Mouse (Mus musculus) hindbrain, embryonic 14.5 days (tissue): ENCODE results near the gene Ercc6. TPM values are rescaled to one million over a fixed set of nuclear protein-coding genes. Genes with fewer than 3 reads are reported as not detected.

Experiments used
- ATAC-seq: fragments of 200-750 bp; cut with Nextera tagmentation; 2 replicates; pipeline ENCODE4 v1.8.0; 2017; ENCODE audit warnings: moderate number of reproducible peaks, mild to moderate bottlenecking, moderate TSS enrichment, moderate library complexity; ENCODE audit not compliant: low FRiP score
- DNase-seq: peaks from one replicate; pipeline ENCODE4 v3.0.0-alpha.2; 2015; ENCODE audit warnings: low spot score
- H3K27ac ChIP-seq: fragments of 300-500 bp; sonication (generic); 2 replicates; pipeline ENCODE4 v1.5.1; 2014; ENCODE audit warnings: mild to moderate bottlenecking, moderate library complexity
- H3K27me3 ChIP-seq: fragments of 300-500 bp; sonication (generic); 2 replicates; pipeline ENCODE4 v1.6.1; 2014; ENCODE audit warnings: mild to moderate bottlenecking, low read length, mixed read lengths; ENCODE audit not compliant: control insufficient read depth, insufficient read depth
- H3K36me3 ChIP-seq: fragments of 300-500 bp; sonication (generic); replicated peaks from 2 replicates; pipeline ENCODE4 v1.6.1; 2014; ENCODE audit not compliant: control insufficient read depth, insufficient read depth
- H3K4me1 ChIP-seq: fragments of 300-500 bp; sonication (generic); replicated peaks from 2 replicates; pipeline ENCODE4 v1.6.1; 2014; ENCODE audit warnings: antibody characterized with exemption, low read length, mixed read lengths; ENCODE audit not compliant: control insufficient read depth, insufficient read depth
- H3K4me2 ChIP-seq: fragments of 300-500 bp; sonication (generic); replicated peaks from 2 replicates; pipeline ENCODE4 v1.6.1; 2014; ENCODE audit warnings: mild to moderate bottlenecking, moderate library complexity
- H3K4me3 ChIP-seq: fragments of 300-500 bp; sonication (generic); replicated peaks from 2 replicates; pipeline ENCODE4 v1.5.1; 2014; ENCODE audit warnings: mild to moderate bottlenecking, low read length
- H3K9ac ChIP-seq: fragments of 300-500 bp; sonication (generic); 2 replicates; pipeline ENCODE4 v1.6.1; 2014
- H3K9me3 ChIP-seq: fragments of 300-500 bp; sonication (generic); 2 replicates; pipeline ENCODE4 v1.6.1; 2016; ENCODE audit warnings: low read length; ENCODE audit not compliant: control insufficient read depth
- WGBS: fragments of 180-500 bp; shearing (Covaris S2); extraction: QIAGEN DNeasy Blood & Tissue Kit; methylation state at CpG from one replicate; pipeline ENCODE4 v1.1.7; 2014; 5-methylcytosine and 5-hydroxymethylcytosine counted together
- polyA plus RNA-seq: library from polyadenylated mRNA; unstranded; fragments of >200 nt; fragmentation: Nextera tagmentation; extraction: Ambion mirVana; gene quantifications from 2 replicates; pipeline ENCODE4 v1.2.1, GENCODE M21; 2014

The Ercc6 gene
- polyA plus RNA-seq, 1 experiment from 2014 or later = 22.1 TPM

DNA sequence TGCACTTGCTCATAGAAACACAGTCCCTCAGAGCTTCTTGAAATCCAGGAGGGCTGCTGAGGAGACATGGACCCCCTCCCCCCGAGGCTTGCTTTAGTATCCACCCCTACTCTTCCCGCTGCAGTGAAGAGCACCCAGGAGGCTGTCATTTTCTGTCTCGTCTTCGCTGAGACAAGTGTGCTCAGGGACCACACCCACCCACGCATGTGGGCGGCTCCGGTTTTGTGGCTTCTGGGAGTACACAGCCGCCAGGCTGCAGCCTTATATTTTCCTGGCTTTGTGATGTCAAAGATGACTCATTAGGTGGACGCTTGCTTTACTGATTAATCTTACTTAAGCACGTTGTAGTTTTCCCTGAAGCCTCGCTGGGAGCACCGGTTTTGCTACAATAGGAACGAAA, 20.8 kb upstream of the Ercc6 start:
- peak overlapping the region; percentile 47 for H3K9ac ChIP-seq
- no peaks in the 10 kb centered on the region for H3K36me3 ChIP-seq
- ATAC-seq (no peak), DNase-seq (no peak)
- H3K4me2 ChIP-seq = peak overlapping the region; percentile 54
- H3K4me3 ChIP-seq = peak overlapping the region; percentile 28
- 13% methylated on average over 13 of the region's 13 CpGs for WGBS
- 0 out of 2 replicates have a peak, but pooled peaks cover 4% of the 10 kb centered on the region for H3K4me1 ChIP-seq
- no peaks in the 10 kb centered on the region for H3K9me3 ChIP-seq
- no peaks in the 10 kb centered on the region for H3K27me3 ChIP-seq
- no peak overlapping the region for H3K27ac ChIP-seq

DNA sequence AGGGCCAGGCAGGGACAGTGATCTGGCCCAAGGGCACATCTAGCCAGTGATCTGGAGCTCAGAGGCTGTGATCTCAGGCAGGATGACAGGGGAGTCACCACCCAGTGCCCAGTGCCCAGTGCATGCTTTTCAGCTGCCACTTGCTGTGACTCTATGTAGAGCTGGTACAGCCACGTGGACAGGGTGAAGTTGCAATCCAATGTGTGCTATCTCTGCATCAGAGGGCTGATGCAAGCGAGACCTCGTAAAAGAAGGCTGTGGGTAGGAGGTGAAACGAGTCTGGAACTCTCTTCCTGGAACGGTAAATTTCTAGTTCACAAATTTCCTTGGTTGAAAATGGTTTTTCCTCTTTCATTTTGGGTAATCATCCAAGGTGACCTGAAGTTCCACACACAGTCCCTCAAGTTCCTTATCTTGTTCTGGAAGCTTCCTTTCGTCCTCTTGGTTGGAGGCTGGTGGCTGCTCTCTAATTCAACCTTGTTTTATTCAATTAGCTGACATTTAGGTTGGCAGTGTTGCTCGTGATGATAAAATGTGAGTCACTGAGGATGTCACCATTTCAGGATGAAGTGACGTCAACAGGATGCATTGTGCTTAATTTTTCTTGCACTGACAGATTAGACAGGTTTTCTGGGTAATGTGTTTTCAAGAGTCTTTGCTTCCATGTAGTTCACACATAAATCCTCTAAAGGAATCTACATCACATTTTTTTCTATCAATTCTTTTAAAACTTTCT, 17.0 kb upstream of the Ercc6 start:
- DNase-seq (no peak), ATAC-seq (no peak)
- Histone ChIP-seq H3K36me3 (no peaks in the 10 kb centered on the region), H3K9ac (no peak overlapping the region), H3K27ac (no peak overlapping the region), H3K9me3 (no peaks in the 10 kb centered on the region), H3K4me2 (no peak overlapping the region), H3K4me3 (no peak overlapping the region), H3K27me3 (no peaks in the 10 kb centered on the region), H3K4me1 (0 out of 2 replicates have a peak, but pooled peaks cover 4% of the 10 kb centered on the region)
- 75% methylated on average over 8 of the region's 8 CpGs for WGBS

DNA sequence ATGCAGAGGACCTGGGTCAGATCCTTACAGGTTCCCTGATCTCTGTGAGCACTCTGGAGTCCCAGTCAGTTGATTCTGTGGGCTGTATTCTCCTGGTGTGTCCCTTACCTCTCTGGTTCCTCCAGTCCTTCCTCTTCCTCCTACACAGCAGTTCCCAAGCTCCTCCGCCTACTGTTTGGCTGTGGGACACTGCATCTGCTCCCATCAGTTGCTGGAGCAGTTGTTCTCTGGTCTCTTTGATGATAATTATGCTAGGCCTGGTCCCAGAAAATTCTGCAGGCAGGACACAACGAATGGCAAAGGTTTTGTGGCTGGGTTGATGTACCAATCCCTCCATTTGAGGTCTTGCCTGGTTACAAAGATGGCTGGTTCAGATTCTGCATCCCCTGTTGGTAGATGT, 12.0 kb upstream of the Ercc6 start:
- 72% methylated on average over 2 of the region's 2 CpGs for WGBS
- ATAC-seq (no peak), DNase-seq (no peak)
- Histone ChIP-seq H3K4me3 (no peak overlapping the region), H3K4me1 (no peaks in the 10 kb centered on the region), H3K27me3 (no peaks in the 10 kb centered on the region), H3K36me3 (no peaks in the 10 kb centered on the region), H3K9me3 (no peaks in the 10 kb centered on the region), H3K9ac (no peak overlapping the region), H3K27ac (no peak overlapping the region), H3K4me2 (no peak overlapping the region)

DNA sequence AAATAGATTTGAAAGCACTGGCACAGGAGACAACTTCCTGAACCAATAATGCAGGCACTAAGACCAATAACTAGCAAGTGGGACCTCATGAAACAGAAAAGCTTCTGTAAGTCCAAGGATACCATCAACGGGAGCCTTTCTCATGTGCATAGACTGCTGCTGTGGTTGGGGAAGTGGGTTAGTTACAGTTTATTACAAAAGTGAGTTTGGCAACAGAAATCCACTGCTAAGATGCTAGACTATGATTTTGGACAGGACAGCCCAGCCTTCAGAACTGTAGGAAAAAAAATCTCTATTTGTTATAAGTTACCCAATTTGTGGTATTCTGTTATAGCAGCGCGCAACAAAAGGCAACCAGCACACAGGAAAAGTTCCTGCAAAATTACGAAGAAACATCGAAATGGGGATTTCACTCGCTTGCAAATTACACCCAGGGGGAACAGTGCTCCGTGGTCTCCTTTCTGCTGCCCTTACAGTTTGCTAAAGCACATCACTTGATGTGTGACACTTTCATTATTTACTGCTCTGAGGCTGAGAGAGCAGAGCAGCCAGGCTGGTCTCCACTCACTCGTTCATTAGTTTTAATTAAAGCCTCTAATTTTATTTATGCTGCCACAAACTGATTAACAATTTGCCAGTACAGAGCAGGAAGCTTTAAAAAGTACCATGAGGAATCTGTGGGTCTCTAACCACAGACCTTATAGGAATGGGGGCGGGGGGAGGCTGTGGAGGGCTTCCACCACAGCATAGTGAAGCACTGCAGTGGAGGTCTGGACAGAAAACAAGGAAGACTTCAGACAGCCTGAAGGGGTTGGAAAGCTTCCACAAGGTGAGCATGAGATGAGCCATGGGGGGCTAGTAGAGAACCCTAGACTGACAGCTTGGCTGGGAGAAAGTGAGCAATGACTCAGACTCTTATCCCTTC, 10.3 kb upstream of the Ercc6 start:
- no peak overlapping the region for H3K27ac ChIP-seq
- no peak overlapping the region for H3K9ac ChIP-seq
- 76% methylated on average over 9 of the region's 9 CpGs for WGBS
- H3K4me3 ChIP-seq = no peak overlapping the region
- H3K9me3 ChIP-seq = no peaks in the 10 kb centered on the region
- H3K27me3 ChIP-seq = no peaks in the 10 kb centered on the region
- no peaks in the 10 kb centered on the region for H3K4me1 ChIP-seq
- no peak overlapping the region for H3K4me2 ChIP-seq
- no peak for ATAC-seq
- H3K36me3 ChIP-seq = no peaks in the 10 kb centered on the region
- no peak for DNase-seq

DNA sequence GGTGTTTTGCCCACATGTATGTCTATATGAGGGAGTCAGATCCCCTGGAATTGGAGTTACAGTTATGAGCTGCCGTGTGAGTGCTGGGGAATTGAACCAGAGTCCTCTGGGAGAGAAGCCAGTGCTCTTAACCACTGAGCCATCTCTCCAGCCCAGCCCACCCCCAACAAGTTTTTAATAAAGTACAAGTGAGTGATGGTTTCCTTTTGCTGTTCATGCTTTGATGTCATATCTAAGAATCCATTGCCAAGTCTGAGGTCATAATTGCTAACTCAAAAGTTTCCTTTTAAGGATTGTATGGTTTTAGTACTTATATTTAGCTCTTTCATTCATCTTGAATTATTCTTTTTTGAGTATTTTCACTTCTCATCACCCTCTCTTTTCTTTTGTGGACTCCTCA, 9.4 kb upstream of the Ercc6 start:
- Histone ChIP-seq H3K27me3 (no peaks in the 10 kb centered on the region), H3K4me1 (no peaks in the 10 kb centered on the region), H3K4me3 (no peak overlapping the region), H3K9ac (no peak overlapping the region), H3K9me3 (no peaks in the 10 kb centered on the region), H3K4me2 (no peak overlapping the region), H3K36me3 (no peaks in the 10 kb centered on the region), H3K27ac (no peak overlapping the region)
- WGBS = 89% methylated on average over 1 of the region's 1 CpGs
- DNase-seq = no peak
- ATAC-seq = no peak

DNA sequence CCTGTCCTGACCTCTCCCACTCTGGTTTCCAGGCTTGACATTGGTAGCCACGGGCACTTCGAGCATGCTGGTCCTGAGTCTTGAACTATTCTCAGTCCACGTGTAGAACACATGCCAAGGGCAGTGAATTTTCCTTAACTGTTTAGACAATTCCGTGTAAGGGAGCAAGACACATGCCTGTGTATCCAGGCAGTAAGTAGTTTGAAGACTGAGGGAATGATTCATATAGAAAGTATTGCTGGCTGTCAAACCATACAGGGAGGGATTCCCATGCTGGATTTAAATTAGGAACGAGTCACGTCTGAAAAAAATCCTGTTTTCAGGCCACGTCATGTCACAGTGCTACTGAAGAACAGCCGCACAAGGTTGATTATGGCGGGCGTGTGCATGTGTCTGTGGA, 7.0 kb upstream of the Ercc6 start:
- WGBS = 87% methylated on average over 10 of the region's 10 CpGs
- DNase-seq = no peak
- Histone ChIP-seq H3K27ac (no peak overlapping the region), H3K4me3 (no peak overlapping the region), H3K27me3 (no peaks in the 10 kb centered on the region), H3K9ac (no peak overlapping the region), H3K4me1 (no peaks in the 10 kb centered on the region), H3K9me3 (no peaks in the 10 kb centered on the region), H3K36me3 (no peaks in the 10 kb centered on the region), H3K4me2 (no peak overlapping the region)
- no peak for ATAC-seq

DNA sequence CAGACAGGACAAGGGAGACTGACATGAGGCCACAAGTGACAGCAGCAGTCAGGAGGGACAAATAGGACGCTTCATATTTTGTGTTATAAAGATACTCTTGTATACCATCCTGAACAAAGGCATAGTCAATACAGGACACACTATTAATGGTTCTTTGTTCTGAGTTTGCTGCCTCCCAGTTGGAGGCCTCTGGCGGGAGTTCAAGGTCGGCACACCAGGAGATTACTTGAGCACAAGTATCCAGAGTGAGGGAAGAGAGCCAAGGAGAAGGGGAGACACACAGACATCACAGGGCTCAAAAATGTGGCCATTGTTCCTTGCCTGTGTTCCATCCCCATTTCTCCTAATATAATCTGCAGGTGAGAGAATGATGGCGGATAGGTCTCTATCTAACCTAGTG, 6.1 kb upstream of the Ercc6 start:
- no peaks in the 10 kb centered on the region for H3K36me3 ChIP-seq
- WGBS = 77% methylated on average over 4 of the region's 4 CpGs
- ATAC-seq (no peak), DNase-seq (no peak)
- no peaks in the 10 kb centered on the region for H3K27me3 ChIP-seq
- no peak overlapping the region for H3K27ac ChIP-seq
- no peak overlapping the region for H3K9ac ChIP-seq
- no peak overlapping the region for H3K4me2 ChIP-seq
- no peak overlapping the region for H3K4me3 ChIP-seq
- no peaks in the 10 kb centered on the region for H3K9me3 ChIP-seq
- no peaks in the 10 kb centered on the region for H3K4me1 ChIP-seq

DNA sequence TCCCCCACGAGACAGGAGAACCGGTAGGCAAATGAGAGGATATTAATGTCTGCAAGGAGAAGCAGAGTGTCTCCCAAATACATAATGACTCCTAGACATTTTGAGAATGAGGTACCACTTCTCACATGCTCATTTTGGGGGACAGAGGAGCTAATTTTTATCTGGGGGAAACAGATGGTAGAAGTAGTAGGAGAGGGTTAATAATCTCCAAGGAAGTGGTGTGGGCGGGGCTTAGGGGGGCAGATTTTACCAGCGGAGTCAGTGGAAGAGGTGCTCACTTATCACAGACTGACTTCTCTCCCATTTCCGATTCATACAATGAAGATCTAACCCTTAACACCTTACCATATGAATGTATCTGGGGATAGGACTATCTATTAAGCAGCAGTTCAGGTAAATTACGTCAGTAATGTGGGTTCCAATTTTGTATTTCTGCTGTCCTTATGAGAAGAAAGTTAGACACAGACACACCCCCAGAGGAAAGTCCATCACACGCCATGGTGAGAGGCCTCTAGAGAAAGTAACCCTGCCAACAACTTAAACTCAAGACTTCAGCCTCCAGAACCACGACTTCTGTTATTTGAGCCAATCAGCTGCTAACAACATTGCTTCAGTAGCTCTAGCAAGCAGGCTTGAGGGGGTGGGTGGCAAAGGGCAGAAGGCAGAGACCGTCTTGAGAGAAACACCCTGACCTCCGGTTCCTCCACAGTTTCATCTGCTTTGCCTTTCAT, 5.1 kb upstream of the Ercc6 start:
- no peaks in the 10 kb centered on the region for H3K27me3 ChIP-seq
- H3K27ac ChIP-seq = no peak overlapping the region
- H3K36me3 ChIP-seq = no peaks in the 10 kb centered on the region
- ATAC-seq = no peak
- WGBS = 78% methylated on average over 10 of the region's 10 CpGs
- H3K4me1 ChIP-seq = peaks cover 3% of the 10 kb centered on the region; the same call in 1 of the 2 replicates
- H3K9ac ChIP-seq = no peak overlapping the region
- H3K9me3 ChIP-seq = no peaks in the 10 kb centered on the region
- DNase-seq = no peak
- no peak overlapping the region for H3K4me3 ChIP-seq
- no peak overlapping the region for H3K4me2 ChIP-seq

DNA sequence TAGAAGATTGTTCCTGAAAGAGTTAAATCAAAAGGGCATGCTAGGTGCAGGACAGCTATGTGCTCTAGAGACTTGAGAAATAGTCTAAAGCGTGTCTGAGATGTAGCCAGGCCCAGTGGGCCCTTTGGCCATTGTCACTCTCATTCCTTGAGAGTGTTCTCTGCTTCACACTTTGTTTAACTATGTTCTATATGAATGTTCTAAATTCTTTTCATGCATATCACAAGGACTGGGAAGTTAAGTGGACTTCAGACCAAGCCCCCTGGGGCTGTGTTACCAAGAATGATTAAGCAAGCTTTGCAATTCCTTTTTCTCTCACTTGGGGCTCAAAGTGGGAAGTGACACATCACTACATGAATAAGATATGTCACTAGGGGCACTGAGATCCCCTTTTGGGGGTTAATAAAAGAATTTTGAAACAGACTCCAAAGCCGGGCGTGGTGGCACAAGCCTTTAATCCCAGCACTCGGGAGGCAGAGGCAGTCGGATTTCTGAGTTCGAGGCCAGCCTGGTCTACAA, 3.8 kb upstream of the Ercc6 start:
- Histone ChIP-seq H3K4me1 (peaks cover 9% of the 10 kb centered on the region), H3K27ac (no peak overlapping the region), H3K36me3 (no peaks in the 10 kb centered on the region), H3K4me2 (no peak overlapping the region), H3K9ac (no peak overlapping the region), H3K4me3 (no peak overlapping the region), H3K27me3 (no peaks in the 10 kb centered on the region), H3K9me3 (no peaks in the 10 kb centered on the region)
- no peak for ATAC-seq
- WGBS = 89% methylated on average over 6 of the region's 6 CpGs
- DNase-seq = no peak
